Mouse (Mus musculus) lung, embryonic 16.5 days (tissue): ENCODE data around the gene Cenpx. TPM values are rescaled to one million over a fixed set of nuclear protein-coding genes. Genes with fewer than 3 reads are reported as not detected.

Experiments used
- ATAC-seq: fragments of 200-750 bp; cut with Nextera tagmentation; 2 replicates; pipeline ENCODE4 v1.8.0; 2017; ENCODE audit warnings: low read depth, mild to moderate bottlenecking, moderate library complexity
- H3K27ac ChIP-seq: fragments of 300-500 bp; sonication (generic); 2 replicates; pipeline ENCODE4 v1.5.1; 2014; ENCODE audit warnings: mild to moderate bottlenecking, control low read depth, low read length
- H3K27me3 ChIP-seq: fragments of 300-500 bp; sonication (generic); 2 replicates; pipeline ENCODE4 v1.6.1; 2014; ENCODE audit warnings: low read depth, low read length, mixed read lengths; ENCODE audit not compliant: control insufficient read depth, insufficient read depth
- H3K36me3 ChIP-seq: fragments of 300-500 bp; sonication (generic); 2 replicates; pipeline ENCODE4 v1.6.1; 2014; ENCODE audit warnings: low read length; ENCODE audit not compliant: control insufficient read depth, insufficient read depth
- H3K4me1 ChIP-seq: fragments of 300-500 bp; sonication (generic); replicated peaks from 2 replicates; pipeline ENCODE4 v1.6.1; 2014; ENCODE audit warnings: low read length, mixed read lengths; ENCODE audit not compliant: control insufficient read depth, insufficient read depth
- H3K4me2 ChIP-seq: fragments of 300-500 bp; sonication (generic); 2 replicates; pipeline ENCODE4 v1.6.1; 2014; ENCODE audit warnings: low read depth, low read length, control low read depth
- H3K4me3 ChIP-seq: fragments of 300-500 bp; sonication (generic); 2 replicates; pipeline ENCODE4 v1.5.1; 2014; ENCODE audit warnings: mild to moderate bottlenecking, low read length, control low read depth
- H3K9ac ChIP-seq: fragments of 300-500 bp; sonication (generic); 2 replicates; pipeline ENCODE4 v1.6.1; 2014; ENCODE audit warnings: low read length, control low read depth
- H3K9me3 ChIP-seq: fragments of 300-500 bp; sonication (generic); 2 replicates; pipeline ENCODE4 v1.6.1; 2016; ENCODE audit warnings: low read length; ENCODE audit not compliant: control insufficient read depth
- WGBS: fragments of 180-500 bp; shearing (Covaris S2); extraction: QIAGEN DNeasy Blood & Tissue Kit; methylation state at CpG from one replicate; pipeline ENCODE4 v1.1.7; 2014; 5-methylcytosine and 5-hydroxymethylcytosine counted together
- polyA plus RNA-seq: library from polyadenylated mRNA; unstranded; fragments of >200 nt; fragmentation: Nextera tagmentation; extraction: Ambion mirVana; gene quantifications from 2 replicates; pipeline ENCODE4 v1.2.1, GENCODE M21; 2015

Gene Cenpx
- polyA plus RNA-seq, 1 experiment from 2014 or later: 170 TPM

GRCm38 (mm10) chr11:120706120-120706519 is 7.4 kb downstream of the Cenpx start:
- no peak overlapping the region for H3K4me2 ChIP-seq
- no peak overlapping the region for H3K9ac ChIP-seq
- H3K4me3 ChIP-seq: no peak overlapping the region
- H3K4me1 ChIP-seq: peaks cover 32% of the 10 kb centered on the region
- H3K9me3 ChIP-seq: no peaks in the 10 kb centered on the region
- WGBS: 44% methylated on average over 5 of the region's 5 CpGs
- peaks cover 7% of the 10 kb centered on the region; the same call in 1 of the 2 replicates for H3K36me3 ChIP-seq
- ATAC-seq: no peak
- H3K27me3 ChIP-seq: no peaks in the 10 kb centered on the region
- H3K27ac ChIP-seq: 0 out of 2 replicates have a peak overlapping the region, but pooled peaks have one; percentile 16

GRCm38 (mm10) chr11:120704486-120705325 is 8.8 kb downstream of the Cenpx start:
- Histone ChIP-seq H3K27ac (peak overlapping the region; percentile 63), H3K9me3 (no peaks in the 10 kb centered on the region), H3K27me3 (no peaks in the 10 kb centered on the region), H3K4me1 (peaks cover 32% of the 10 kb centered on the region), H3K36me3 (peaks cover 7% of the 10 kb centered on the region; the same call in 1 of the 2 replicates), H3K9ac (peak overlapping the region; percentile 36; the same call in 1 of the 2 replicates), H3K4me2 (no peak overlapping the region), H3K4me3 (no peak overlapping the region)
- 34% methylated on average over 8 of the region's 8 CpGs for WGBS
- peak; percentile 65 for ATAC-seq

- peak; percentile 15; the same call in 1 of the 2 replicates for ATAC-seq
- Histone ChIP-seq H3K36me3 (peaks cover 7% of the 10 kb centered on the region; the same call in 1 of the 2 replicates), H3K4me1 (peaks cover 32% of the 10 kb centered on the region), H3K9ac (peak overlapping the region; percentile 36; the same call in 1 of the 2 replicates), H3K4me2 (no peak overlapping the region), H3K9me3 (no peaks in the 10 kb centered on the region), H3K27me3 (no peaks in the 10 kb centered on the region), H3K27ac (peak overlapping the region; percentile 63), H3K4me3 (no peak overlapping the region)
- WGBS: 46% methylated on average over 15 of the region's 15 CpGs
Observed at GRCm38 (mm10) chr11:120703696-120704454, 9.7 kb downstream of the Cenpx start.

GRCm38 (mm10) chr11:120697741-120698140 is 15.8 kb downstream of the Cenpx start:
- Histone ChIP-seq H3K4me1 (peaks cover 7% of the 10 kb centered on the region), H3K4me2 (no peak overlapping the region), H3K36me3 (peaks cover 11% of the 10 kb centered on the region; the same call in 1 of the 2 replicates), H3K9ac (no peak overlapping the region), H3K27ac (peak overlapping the region; percentile 62; the same call in 1 of the 2 replicates), H3K4me3 (no peak overlapping the region), H3K9me3 (no peaks in the 10 kb centered on the region), H3K27me3 (no peaks in the 10 kb centered on the region)
- WGBS: 57% methylated on average over 10 of the region's 10 CpGs
- ATAC-seq: peak; percentile 55

- no peak overlapping the region for H3K9ac ChIP-seq
- H3K9me3 ChIP-seq: no peaks in the 10 kb centered on the region
- peaks cover 7% of the 10 kb centered on the region for H3K4me1 ChIP-seq
- H3K27me3 ChIP-seq: no peaks in the 10 kb centered on the region
- ATAC-seq: no peak
- peaks cover 6% of the 10 kb centered on the region; the same call in 1 of the 2 replicates for H3K36me3 ChIP-seq
- no peak overlapping the region for H3K4me3 ChIP-seq
- 82% methylated on average over 6 of the region's 6 CpGs for WGBS
- no peak overlapping the region for H3K27ac ChIP-seq
- no peak overlapping the region for H3K4me2 ChIP-seq
Observed at GRCm38 (mm10) chr11:120696568-120696967, 17.0 kb downstream of the Cenpx start.

- H3K4me3 ChIP-seq: no peak overlapping the region
- H3K27ac ChIP-seq: peak overlapping the region; percentile 34
- H3K9me3 ChIP-seq: no peaks in the 10 kb centered on the region
- ATAC-seq: peak; percentile 17; the same call in 1 of the 2 replicates
- peaks cover 7% of the 10 kb centered on the region for H3K4me1 ChIP-seq
- WGBS: 36% methylated on average over 12 of the region's 12 CpGs
- H3K4me2 ChIP-seq: no peak overlapping the region
- no peaks in the 10 kb centered on the region for H3K27me3 ChIP-seq
- peaks cover 4% of the 10 kb centered on the region; the same call in 1 of the 2 replicates for H3K36me3 ChIP-seq
- H3K9ac ChIP-seq: no peak overlapping the region
Observed at GRCm38 (mm10) chr11:120695641-120696040, 17.9 kb downstream of the Cenpx start.

GRCm38 (mm10) chr11:120695184-120695583 is 18.4 kb downstream of the Cenpx start:
- H3K27me3 ChIP-seq: no peaks in the 10 kb centered on the region
- no peak overlapping the region for H3K4me3 ChIP-seq
- WGBS: 21% methylated on average over 4 of the region's 4 CpGs
- no peak overlapping the region for H3K4me2 ChIP-seq
- peak; percentile 83 for ATAC-seq
- H3K36me3 ChIP-seq: peaks cover 4% of the 10 kb centered on the region; the same call in 1 of the 2 replicates
- peaks cover 7% of the 10 kb centered on the region for H3K4me1 ChIP-seq
- no peaks in the 10 kb centered on the region for H3K9me3 ChIP-seq
- peak overlapping the region; percentile 28 for H3K27ac ChIP-seq
- no peak overlapping the region for H3K9ac ChIP-seq

GRCm38 (mm10) chr11:120693461-120693860 is 20.1 kb downstream of the Cenpx start:
- no peak for ATAC-seq
- H3K36me3 ChIP-seq: peaks cover 13% of the 10 kb centered on the region
- H3K27ac ChIP-seq: no peak overlapping the region
- H3K27me3 ChIP-seq: no peaks in the 10 kb centered on the region
- WGBS: 76% methylated on average over 3 of the region's 3 CpGs
- peaks cover 7% of the 10 kb centered on the region for H3K4me1 ChIP-seq
- no peak overlapping the region for H3K9ac ChIP-seq
- no peak overlapping the region for H3K4me2 ChIP-seq
- H3K9me3 ChIP-seq: no peaks in the 10 kb centered on the region
- no peak overlapping the region for H3K4me3 ChIP-seq
